Mouse (Mus musculus) liver, embryonic 14 days (tissue): Measurements from ENCODE around the gene Arl14. TPM values are rescaled to one million over a fixed set of nuclear protein-coding genes. Genes with fewer than 3 reads are reported as not detected.

Experiments
- polyA plus RNA-seq: library from polyadenylated mRNA; depleted of rRNA; stranded (reverse); fragments of >200 nt; gene quantifications from 2 replicates; pipeline ENCODE4 v1.2.3, GENCODE M21; 2012; rRNA removed

The Arl14 gene
- 0.02 TPM in 1 of 2 replicates, not detected in the other for polyA plus RNA-seq

GRCm38 (mm10) chr3:69221806-69222501 lies at the start of gene Arl14:
Gene Arl14 (plus strand): TSS chr3:69222419.

Other genes starting within 250 kb of the Arl14 start
- 7.6 and 8.9 TPM in 2 replicates for gene Ift80, start 217.8 kb upstream of the Arl14 start, polyA plus RNA-seq
- 60.1 and 63.9 TPM in 2 replicates for gene Smc4, start 217.7 kb upstream of the Arl14 start, polyA plus RNA-seq
- 37.4 and 46.2 TPM in 2 replicates for gene Trim59, start 177.7 kb upstream of the Arl14 start, polyA plus RNA-seq
- gene Kpna4, start 95.3 kb upstream of the Arl14 start, polyA plus RNA-seq = 10.0 and 10.8 TPM in 2 replicates
- 2.3 and 2.8 TPM in 2 replicates for gene Ppm1l, start 94.4 kb downstream of the Arl14 start, polyA plus RNA-seq